In genomic region chr2:132135876-132136637, GRCm38 (mm10) we compare ENCODE assay signal across 9 mouse cellular contexts. TPM values are rescaled to one million over a fixed set of nuclear protein-coding genes. Genes with fewer than 3 reads are reported as not detected.
DNase-seq lines count a peak whose midpoint lies in the region; ATAC-seq and TF ChIP-seq lines count a peak whose summit lies in the region.
"Had no signal": no experiment of that assay in that cellular context is flagged by ENCODE, and none has a peak within 500 bp of the region (broad histone marks: within the 10 kb centered on the region; RNA-seq: fewer than 3 reads in every experiment).

No protein-coding gene starts in this region.

- no peak overlapping the region for H3K4me2 ChIP-seq in lung, embryonic 14.5 days

- 76% methylated on average over 8 of the region's 8 CpGs for WGBS in lung, embryonic 14.5 days

- H3K4me3 ChIP-seq in lung, embryonic 14.5 days (ENCODE audit: low read depth, low read length) = no peak overlapping the region

- H3K9ac ChIP-seq in lung, embryonic 14.5 days = no peak overlapping the region

- no peak overlapping the region for H3K27ac ChIP-seq in lung, embryonic 14.5 days (ENCODE audit: low read depth)

- ATAC-seq in lung, embryonic 14.5 days (ENCODE audit: insufficient read depth) = no peak
- ATAC-seq in monocyte, adult 5-6 weeks (replicated peaks; ENCODE audit: insufficient number of reproducible peaks, low FRiP score, low TSS enrichment, poor library complexity, severe bottlenecking) = no peak

- peak; percentile 43 for TF ChIP-seq CTCF in lung, embryonic 14.5 days (IDR thresholded peaks at IDR 0.05; ENCODE audit: low read depth)

- no peaks in the 10 kb centered on the region for H3K36me3 ChIP-seq in lung, embryonic 14.5 days (ENCODE audit: insufficient read depth)

- peak; percentile 48 for DNase-seq in cerebellum, adult 18-20 months
- no peak for DNase-seq in cerebellum, adult 11 months
- peak; percentile 58 for DNase-seq in layer of hippocampus, adult 11-12 months (ENCODE audit: low spot score)
- no peak for DNase-seq in layer of hippocampus, postnatal 36 days
- DNase-seq in ES-CJ7 (ENCODE audit: low read depth, low spot score) = peak; percentile 50
- DNase-seq in lung, embryonic 14.5 days = peak; percentile 32
- DNase-seq in urinary bladder, adult 18-20 months (ENCODE audit: low spot score in 2 of 2) = no peak
- DNase-seq: cerebellum, adult 8-10 months had no signal

- H3K9me3 ChIP-seq in lung, embryonic 14.5 days (ENCODE audit: low read depth, low read length) = no peaks in the 10 kb centered on the region

- no peaks in the 10 kb centered on the region for H3K27me3 ChIP-seq in lung, embryonic 14.5 days (ENCODE audit: insufficient read depth, low read length)

- H3K4me1 ChIP-seq in lung, embryonic 14.5 days (ENCODE audit: insufficient read depth) = no peaks in the 10 kb centered on the region

RNA-seq across cellular contexts. Expression of gene Slc23a2, which starts 8.9 kb away (rescaled TPM):
- 10 to 100 TPM; 94.4 to 98.1 TPM for total RNA-seq in layer of hippocampus, postnatal 36 days (2021)
- 13.8 and 17.3 TPM in 2 replicates for polyA plus RNA-seq in lung, embryonic 14.5 days (2014; fragmentation: Nextera tagmentation; extraction: Ambion mirVana)
- total RNA-seq in monocyte, adult 5-6 weeks (2017) = 15.0 to 28.8 TPM (median 17.0 TPM) in 3 replicates

Comparison
In these comparisons a context has a peak if more than half of its experiments do, and no peak if none do; other contexts are left out.
1. DNase-seq: peak in cerebellum, adult 18-20 months (2 of 2), layer of hippocampus, adult 11-12 months (single experiment), ES-CJ7 (single experiment) and lung, embryonic 14.5 days (single experiment); none in cerebellum, adult 11 months (single experiment), layer of hippocampus, postnatal 36 days (0 of 2) and urinary bladder, adult 18-20 months (0 of 2).